Mouse (Mus musculus) macrophage (primary cell): Measurements from ENCODE around the gene Sec16b. TPM values are rescaled to one million over a fixed set of nuclear protein-coding genes. Genes with fewer than 3 reads are reported as not detected.

Experiments used
- H3K27ac ChIP-seq: fragments of 350-480 bp; formaldehyde crosslinking; 2 replicates; pipeline ENCODE4 v1.9.0; 2021
- H3K36me3 ChIP-seq: fragments of 350-480 bp; formaldehyde crosslinking; 2 replicates; pipeline ENCODE4 v1.9.0; 2021; ENCODE audit errors: inconsistent target
- H3K4me3 ChIP-seq: fragments of 350-480 bp; formaldehyde crosslinking; 2 replicates; pipeline ENCODE4 v1.9.0; 2021; ENCODE audit errors: inconsistent target
- H3K79me2 ChIP-seq: fragments of 350-480 bp; formaldehyde crosslinking; 2 replicates; pipeline ENCODE4 v1.9.0; 2021; ENCODE audit errors: inconsistent target
- WGBS: methylation state at CpG from one replicate; pipeline ENCODE4 v1.1.7; 2026; ENCODE audit warnings: inconsistent platforms; ENCODE audit not compliant: missing documents; 5-methylcytosine and 5-hydroxymethylcytosine counted together
- polyA plus RNA-seq: library from polyadenylated mRNA; stranded (reverse); fragments of 250-400 nt; gene quantifications from 3 replicates; pipeline ENCODE4 v1.2.4, GENCODE M21; 2018; ENCODE audit warnings: inconsistent platforms
- total RNA-seq, 78 experiments: library from RNA; depleted of rRNA; stranded (reverse); fragments of 250-400 nt; gene quantifications; 1 replicate in 9 of 78; 2 replicates in 24 of 78; 3 replicates in 43 of 78; 4 replicates in 2 of 78; pipeline ENCODE4 v1.2.4; 2018; ENCODE audit warnings: inconsistent platforms in 56 of 78

Gene Sec16b
- 1 to 10 TPM in 3 of 26 experiments, under 1 TPM in 8, not detected in 15; 0.15 to 5.1 (median 0.23) TPM for total RNA-seq (2018; cell fraction: chromatin; rRNA removed)
- under 1 TPM in 1 of 26 experiments, not detected in 25; 0.05 TPM for total RNA-seq (2018; cell fraction: cytosol; rRNA removed)
- under 1 TPM in 2 of 26 experiments, not detected in 24; 0.16 to 0.18 TPM for total RNA-seq (2018; cell fraction: nucleus; rRNA removed)
- not detected in 3 replicates for polyA plus RNA-seq

GRCm38 (mm10) chr1:157506522-157506921 is at the start of gene Sec16b:
Gene Sec16b (plus strand): TSS chr1:157506728.
- WGBS, result 91% methylated on average over 5 of the region's 5 CpGs
- Histone ChIP-seq H3K36me3 (no peaks in the 10 kb centered on the region), H3K27ac (no peak within 1 kb of the TSS)

GRCm38 (mm10) chr1:157457789-157458188 is 48.7 kb upstream of the Sec16b start:
- Histone ChIP-seq H3K4me3 (no peak overlapping the region), H3K79me2 (no peaks in the 10 kb centered on the region), H3K36me3 (no peaks in the 10 kb centered on the region), H3K27ac (no peak overlapping the region)
- 89% methylated on average over 3 of the region's 3 CpGs for WGBS

More at GRCm38 (mm10) chr1:157506522-157506921, at the start of gene Sec16b:
- no peak within 1 kb of the TSS for H3K4me3 ChIP-seq
- H3K79me2 ChIP-seq, result no peaks in the 10 kb centered on the region

- Histone ChIP-seq H3K36me3 (no peaks in the 10 kb centered on the region), H3K79me2 (no peaks in the 10 kb centered on the region), H3K4me3 (peak within 1 kb of the TSS; percentile 38), H3K27ac (no peak within 1 kb of the TSS)
- WGBS, result 16% methylated on average over 27 of the region's 29 CpGs
These were observed 47.9 kb upstream of the Sec16b start, which contains the start of gene Cryzl2 for GRCm38 (mm10) chr1:157458421-157459208. Gene Cryzl2 (plus strand): TSS chr1:157458577.

GRCm38 (mm10) chr1:157459904-157460303 is 46.6 kb upstream of the Sec16b start:
- H3K27ac ChIP-seq, result no peak overlapping the region
- H3K4me3 ChIP-seq, result no peak overlapping the region
- no peaks in the 10 kb centered on the region for H3K36me3 ChIP-seq
- H3K79me2 ChIP-seq, result no peaks in the 10 kb centered on the region
- 93% methylated on average over 5 of the region's 5 CpGs for whole genome bisulfite sequencing

GRCm38 (mm10) chr1:157461276-157461675 is 45.3 kb upstream of the Sec16b start:
- Histone ChIP-seq H3K79me2 (no peaks in the 10 kb centered on the region), H3K4me3 (no peak overlapping the region), H3K27ac (no peak overlapping the region), H3K36me3 (no peaks in the 10 kb centered on the region)
- 98% methylated on average over 5 of the region's 5 CpGs for WGBS

- no peak overlapping the region for H3K27ac ChIP-seq
- 85% methylated on average over 3 of the region's 3 CpGs for WGBS
- H3K4me3 ChIP-seq, result no peak overlapping the region
- H3K36me3 ChIP-seq, result no peaks in the 10 kb centered on the region
- H3K79me2 ChIP-seq, result no peaks in the 10 kb centered on the region
These were observed 44.2 kb upstream of the Sec16b start for GRCm38 (mm10) chr1:157462336-157462735.

- no peaks in the 10 kb centered on the region for H3K36me3 ChIP-seq
- H3K79me2 ChIP-seq, result no peaks in the 10 kb centered on the region
- WGBS, result 95% methylated on average over 3 of the region's 3 CpGs
- H3K4me3 ChIP-seq, result no peak overlapping the region
- no peak overlapping the region for H3K27ac ChIP-seq
These were observed 41.3 kb upstream of the Sec16b start for GRCm38 (mm10) chr1:157465194-157465593.

GRCm38 (mm10) chr1:157467866-157468265 is 38.7 kb upstream of the Sec16b start:
- H3K79me2 ChIP-seq, result no peaks in the 10 kb centered on the region
- no peaks in the 10 kb centered on the region for H3K36me3 ChIP-seq
- H3K4me3 ChIP-seq, result no peak overlapping the region
- no peak overlapping the region for H3K27ac ChIP-seq
- 96% methylated on average over 8 of the region's 8 CpGs for WGBS

GRCm38 (mm10) chr1:157470761-157471386 is 35.7 kb upstream of the Sec16b start:
- 94% methylated on average over 9 of the region's 9 CpGs for WGBS

GRCm38 (mm10) chr1:157472716-157473115 is 33.8 kb upstream of the Sec16b start:
- Histone ChIP-seq H3K36me3 (no peaks in the 10 kb centered on the region), H3K79me2 (no peaks in the 10 kb centered on the region), H3K4me3 (no peak overlapping the region), H3K27ac (no peak overlapping the region)
- 95% methylated on average over 7 of the region's 7 CpGs for WGBS

More at GRCm38 (mm10) chr1:157470761-157471386, 35.7 kb upstream of the Sec16b start:
- H3K4me3 ChIP-seq, result no peak overlapping the region
- no peak overlapping the region for H3K27ac ChIP-seq
- no peaks in the 10 kb centered on the region for H3K36me3 ChIP-seq
- H3K79me2 ChIP-seq, result no peaks in the 10 kb centered on the region

- Histone ChIP-seq H3K79me2 (no peaks in the 10 kb centered on the region), H3K27ac (no peak overlapping the region), H3K36me3 (no peaks in the 10 kb centered on the region), H3K4me3 (no peak overlapping the region)
- WGBS, result 92% methylated on average over 8 of the region's 8 CpGs
These were observed 31.7 kb upstream of the Sec16b start for GRCm38 (mm10) chr1:157474865-157475264.

GRCm38 (mm10) chr1:157476231-157476630 is 30.3 kb upstream of the Sec16b start:
- H3K79me2 ChIP-seq, result no peaks in the 10 kb centered on the region
- H3K36me3 ChIP-seq, result no peaks in the 10 kb centered on the region
- no peak overlapping the region for H3K4me3 ChIP-seq
- 67% methylated on average over 1 of the region's 2 CpGs for WGBS
- no peak overlapping the region for H3K27ac ChIP-seq

- no peaks in the 10 kb centered on the region for H3K36me3 ChIP-seq
- H3K27ac ChIP-seq, result no peak overlapping the region
- H3K4me3 ChIP-seq, result no peak overlapping the region
- no peaks in the 10 kb centered on the region for H3K79me2 ChIP-seq
- 35% methylated on average over 9 of the region's 9 CpGs for WGBS
These were observed 26.4 kb upstream of the Sec16b start for GRCm38 (mm10) chr1:157480090-157480489.

- H3K79me2 ChIP-seq, result no peaks in the 10 kb centered on the region
- WGBS, result 95% methylated on average over 3 of the region's 3 CpGs
- H3K36me3 ChIP-seq, result no peaks in the 10 kb centered on the region
- no peak overlapping the region for H3K4me3 ChIP-seq
- no peak overlapping the region for H3K27ac ChIP-seq
These were observed 25.6 kb upstream of the Sec16b start for GRCm38 (mm10) chr1:157480901-157481300.

GRCm38 (mm10) chr1:157481666-157482065 is 24.9 kb upstream of the Sec16b start:
- H3K4me3 ChIP-seq, result no peak overlapping the region
- H3K79me2 ChIP-seq, result no peaks in the 10 kb centered on the region
- no peaks in the 10 kb centered on the region for H3K36me3 ChIP-seq
- WGBS, result 92% methylated on average over 6 of the region's 6 CpGs
- H3K27ac ChIP-seq, result no peak overlapping the region
